Mouse (Mus musculus) right cerebral cortex, postnatal 4 days (tissue): ENCODE data around the gene Itga2.

Source experiments
- DNase-seq: peaks from one replicate; pipeline ENCODE4 v3.0.0-alpha.2; 2022

Gene Itga2

GRCm38 (mm10) chr13:114817751-114818360, 114.0 kb downstream of the Itga2 start, which contains the start of gene Mocs2:
TSS of gene Mocs2 (plus strand) at chr13:114818236.
- peak; percentile 96 for DNase-seq

GRCm38 (mm10) chr13:114809624-114810210, 122.2 kb downstream of the Itga2 start:
- DNase-seq, result no peak

GRCm38 (mm10) chr13:114802971-114803370, 128.9 kb downstream of the Itga2 start:
- DNase-seq, result no peak

- no peak for DNase-seq
Measured at GRCm38 (mm10) chr13:114801857-114802256, 130.0 kb downstream of the Itga2 start.

GRCm38 (mm10) chr13:114793250-114794030, 138.5 kb downstream of the Itga2 start:
- peak; percentile 77 for DNase-seq

- peak; percentile 16 for DNase-seq
Measured at GRCm38 (mm10) chr13:114791511-114791910, 140.4 kb downstream of the Itga2 start.
